Mouse (Mus musculus): ENCODE data around the gene Vps25. TPM values are rescaled to one million over a fixed set of nuclear protein-coding genes. Genes with fewer than 3 reads are reported as not detected.

Gene Vps25
- total RNA-seq, 2 experiments from 2014 or later = 89.3 to 113 TPM

GRCm38 (mm10) chr11:101269577-101270116 is 16.1 kb downstream of the Vps25 start:
- no peak for DNase-seq (ENCODE audit: low spot score in 2 of 2)

GRCm38 (mm10) chr11:101272446-101272845 is 18.9 kb downstream of the Vps25 start:
- DNase-seq (ENCODE audit: low spot score in 2 of 2) = no peak

- DNase-seq (ENCODE audit: low spot score in 2 of 2) = no peak
Observed at GRCm38 (mm10) chr11:101275309-101275708, 21.8 kb downstream of the Vps25 start.

GRCm38 (mm10) chr11:101276319-101277070 is 23.0 kb downstream of the Vps25 start:
- no peak for DNase-seq (ENCODE audit: low spot score in 2 of 2)

GRCm38 (mm10) chr11:101277381-101278222 is 24.1 kb downstream of the Vps25 start:
- DNase-seq (ENCODE audit: low spot score in 2 of 2) = no peak

- peak; percentile 64 to 71 for DNase-seq (ENCODE audit: low spot score in 2 of 2)
Observed at GRCm38 (mm10) chr11:101278223-101279192, 25.0 kb downstream of the Vps25 start, which contains the start of the genes Cntd1 and Coa3. Gene Cntd1, plus strand, starts transcription at chr11:101279012. Gene Coa3, minus strand, starts transcription at chr11:101279114.

GRCm38 (mm10) chr11:101279193-101279569 is 25.7 kb downstream of the Vps25 start:
- no peak for DNase-seq (ENCODE audit: low spot score in 2 of 2)

GRCm38 (mm10) chr11:101280837-101281236 is 27.3 kb downstream of the Vps25 start:
- DNase-seq (ENCODE audit: low spot score in 2 of 2) = no peak

GRCm38 (mm10) chr11:101282896-101283295 is 29.4 kb downstream of the Vps25 start:
- no peak for DNase-seq (ENCODE audit: low spot score in 2 of 2)

- DNase-seq (ENCODE audit: low spot score in 2 of 2) = no peak
Observed at GRCm38 (mm10) chr11:101283805-101284204, 30.3 kb downstream of the Vps25 start.

GRCm38 (mm10) chr11:101287306-101287705 is 33.8 kb downstream of the Vps25 start:
- DNase-seq (ENCODE audit: low spot score in 2 of 2) = peak; percentile 49 to 50

GRCm38 (mm10) chr11:101291231-101291630 is 37.7 kb downstream of the Vps25 start:
- DNase-seq (ENCODE audit: low spot score in 2 of 2) = no peak

GRCm38 (mm10) chr11:101295191-101295590 is 41.7 kb downstream of the Vps25 start:
- no peak for DNase-seq (ENCODE audit: low spot score in 2 of 2)

GRCm38 (mm10) chr11:101300881-101301280 is 47.4 kb downstream of the Vps25 start:
- no peak for DNase-seq (ENCODE audit: low spot score in 2 of 2)

GRCm38 (mm10) chr11:101301299-101302003 is 47.9 kb downstream of the Vps25 start:
- DNase-seq (ENCODE audit: low spot score in 2 of 2) = no peak

- DNase-seq (ENCODE audit: low spot score in 2 of 2) = peak; percentile 99
Observed at GRCm38 (mm10) chr11:101302004-101302798, 48.7 kb downstream of the Vps25 start, which contains the start of gene Becn1. Gene Becn1, minus strand, starts transcription at chr11:101302286.

- DNase-seq (ENCODE audit: low spot score in 2 of 2) = no peak
Observed at GRCm38 (mm10) chr11:101307744-101308143, 54.2 kb downstream of the Vps25 start.
